Mouse (Mus musculus) lung, embryonic 16.5 days (tissue): ENCODE data around the gene Lrit3. TPM values are rescaled to one million over a fixed set of nuclear protein-coding genes. Genes with fewer than 3 reads are reported as not detected.

ENCODE experiments used
- ATAC-seq: fragments of 200-750 bp; cut with Nextera tagmentation; 2 replicates; pipeline ENCODE4 v1.8.0; 2017; ENCODE audit warnings: low read depth, mild to moderate bottlenecking, moderate library complexity
- H3K27ac ChIP-seq: fragments of 300-500 bp; sonication (generic); 2 replicates; pipeline ENCODE4 v1.5.1; 2014; ENCODE audit warnings: mild to moderate bottlenecking, control low read depth, low read length
- H3K27me3 ChIP-seq: fragments of 300-500 bp; sonication (generic); 2 replicates; pipeline ENCODE4 v1.6.1; 2014; ENCODE audit warnings: low read depth, low read length, mixed read lengths; ENCODE audit not compliant: control insufficient read depth, insufficient read depth
- H3K36me3 ChIP-seq: fragments of 300-500 bp; sonication (generic); 2 replicates; pipeline ENCODE4 v1.6.1; 2014; ENCODE audit warnings: low read length; ENCODE audit not compliant: control insufficient read depth, insufficient read depth
- H3K4me1 ChIP-seq: fragments of 300-500 bp; sonication (generic); replicated peaks from 2 replicates; pipeline ENCODE4 v1.6.1; 2014; ENCODE audit warnings: low read length, mixed read lengths; ENCODE audit not compliant: control insufficient read depth, insufficient read depth
- H3K4me2 ChIP-seq: fragments of 300-500 bp; sonication (generic); 2 replicates; pipeline ENCODE4 v1.6.1; 2014; ENCODE audit warnings: low read depth, low read length, control low read depth
- H3K4me3 ChIP-seq: fragments of 300-500 bp; sonication (generic); 2 replicates; pipeline ENCODE4 v1.5.1; 2014; ENCODE audit warnings: mild to moderate bottlenecking, low read length, control low read depth
- H3K9ac ChIP-seq: fragments of 300-500 bp; sonication (generic); 2 replicates; pipeline ENCODE4 v1.6.1; 2014; ENCODE audit warnings: low read length, control low read depth
- H3K9me3 ChIP-seq: fragments of 300-500 bp; sonication (generic); 2 replicates; pipeline ENCODE4 v1.6.1; 2016; ENCODE audit warnings: low read length; ENCODE audit not compliant: control insufficient read depth
- WGBS: fragments of 180-500 bp; shearing (Covaris S2); extraction: QIAGEN DNeasy Blood & Tissue Kit; methylation state at CpG from one replicate; pipeline ENCODE4 v1.1.7; 2014; 5-methylcytosine and 5-hydroxymethylcytosine counted together
- polyA plus RNA-seq: library from polyadenylated mRNA; unstranded; fragments of >200 nt; fragmentation: Nextera tagmentation; extraction: Ambion mirVana; gene quantifications from 2 replicates; pipeline ENCODE4 v1.2.1, GENCODE M21; 2015

Lrit3 gene
- polyA plus RNA-seq, 1 experiment from 2014 or later: not detected

- H3K9ac ChIP-seq: no peak overlapping the region
- WGBS: 90% methylated on average over 5 of the region's 5 CpGs
- no peaks in the 10 kb centered on the region for H3K27me3 ChIP-seq
- H3K4me1 ChIP-seq: peaks cover 12% of the 10 kb centered on the region
- H3K36me3 ChIP-seq: peaks cover 22% of the 10 kb centered on the region
- H3K4me2 ChIP-seq: no peak overlapping the region
- no peak overlapping the region for H3K27ac ChIP-seq
- no peak overlapping the region for H3K4me3 ChIP-seq
- H3K9me3 ChIP-seq: no peaks in the 10 kb centered on the region
- ATAC-seq: no peak
Observed at GRCm38 (mm10) chr3:129827691-129828090, 23.9 kb upstream of the Lrit3 start.

- ATAC-seq: no peak
- Histone ChIP-seq H3K4me3 (no peak overlapping the region), H3K36me3 (peaks cover 22% of the 10 kb centered on the region), H3K9ac (no peak overlapping the region), H3K4me2 (no peak overlapping the region), H3K4me1 (peaks cover 12% of the 10 kb centered on the region), H3K27ac (no peak overlapping the region), H3K27me3 (no peaks in the 10 kb centered on the region), H3K9me3 (no peaks in the 10 kb centered on the region)
- WGBS: 86% methylated on average over 10 of the region's 10 CpGs
Observed at GRCm38 (mm10) chr3:129826691-129827090, 22.9 kb upstream of the Lrit3 start.

GRCm38 (mm10) chr3:129824891-129825290 lies 21.1 kb upstream of the Lrit3 start:
- no peak overlapping the region for H3K4me2 ChIP-seq
- no peak overlapping the region for H3K27ac ChIP-seq
- no peak overlapping the region for H3K4me3 ChIP-seq
- 85% methylated on average over 10 of the region's 10 CpGs for WGBS
- H3K9me3 ChIP-seq: no peaks in the 10 kb centered on the region
- no peak for ATAC-seq
- H3K27me3 ChIP-seq: no peaks in the 10 kb centered on the region
- peaks cover 10% of the 10 kb centered on the region for H3K4me1 ChIP-seq
- peaks cover 22% of the 10 kb centered on the region for H3K36me3 ChIP-seq
- no peak overlapping the region for H3K9ac ChIP-seq

- 84% methylated on average over 4 of the region's 4 CpGs for WGBS
- no peak overlapping the region for H3K9ac ChIP-seq
- no peak overlapping the region for H3K27ac ChIP-seq
- peaks cover 2% of the 10 kb centered on the region; the same call in 1 of the 2 replicates for H3K4me1 ChIP-seq
- no peak overlapping the region for H3K4me2 ChIP-seq
- no peak for ATAC-seq
- no peak overlapping the region for H3K4me3 ChIP-seq
- no peaks in the 10 kb centered on the region for H3K9me3 ChIP-seq
- H3K27me3 ChIP-seq: no peaks in the 10 kb centered on the region
- peaks cover 22% of the 10 kb centered on the region for H3K36me3 ChIP-seq
Observed at GRCm38 (mm10) chr3:129824146-129824545, 20.3 kb upstream of the Lrit3 start.

- WGBS: 55% methylated on average over 5 of the region's 5 CpGs
- no peaks in the 10 kb centered on the region for H3K27me3 ChIP-seq
- H3K36me3 ChIP-seq: peaks cover 19% of the 10 kb centered on the region
- ATAC-seq: 0 out of 2 replicates have a peak, but pooled peaks have one; percentile 20
- no peak overlapping the region for H3K9ac ChIP-seq
- H3K4me3 ChIP-seq: no peak overlapping the region
- no peak overlapping the region for H3K4me2 ChIP-seq
- H3K9me3 ChIP-seq: no peaks in the 10 kb centered on the region
- no peaks in the 10 kb centered on the region for H3K4me1 ChIP-seq
- H3K27ac ChIP-seq: no peak overlapping the region
Observed at GRCm38 (mm10) chr3:129823293-129823692, 19.5 kb upstream of the Lrit3 start.

GRCm38 (mm10) chr3:129822206-129822775 lies 18.5 kb upstream of the Lrit3 start, which contains the start of gene Rrh:
Gene Rrh, minus strand, starts transcription at chr3:129822587.
- no peaks in the 10 kb centered on the region for H3K4me1 ChIP-seq
- H3K4me2 ChIP-seq: no peak within 1 kb of the TSS
- H3K27me3 ChIP-seq: no peaks in the 10 kb centered on the region
- no peaks in the 10 kb centered on the region for H3K9me3 ChIP-seq
- peaks cover 19% of the 10 kb centered on the region for H3K36me3 ChIP-seq
- WGBS: 93% methylated on average over 11 of the region's 11 CpGs
- no peak within 1 kb of the TSS for H3K4me3 ChIP-seq
- no peak within 1 kb of the TSS for H3K9ac ChIP-seq
- H3K27ac ChIP-seq: no peak within 1 kb of the TSS
- no peak for ATAC-seq

GRCm38 (mm10) chr3:129821736-129822135 lies 17.9 kb upstream of the Lrit3 start:
- H3K27ac ChIP-seq: no peak overlapping the region
- no peak overlapping the region for H3K9ac ChIP-seq
- 75% methylated on average over 8 of the region's 8 CpGs for WGBS
- H3K4me3 ChIP-seq: no peak overlapping the region
- no peak overlapping the region for H3K4me2 ChIP-seq
- H3K9me3 ChIP-seq: no peaks in the 10 kb centered on the region
- no peaks in the 10 kb centered on the region for H3K4me1 ChIP-seq
- no peak for ATAC-seq
- H3K27me3 ChIP-seq: no peaks in the 10 kb centered on the region
- H3K36me3 ChIP-seq: peaks cover 18% of the 10 kb centered on the region

- no peaks in the 10 kb centered on the region for H3K4me1 ChIP-seq
- no peak overlapping the region for H3K27ac ChIP-seq
- 57% methylated on average over 9 of the region's 9 CpGs for WGBS
- H3K4me3 ChIP-seq: no peak overlapping the region
- no peak overlapping the region for H3K9ac ChIP-seq
- no peaks in the 10 kb centered on the region for H3K27me3 ChIP-seq
- ATAC-seq: no peak
- no peaks in the 10 kb centered on the region for H3K9me3 ChIP-seq
- H3K4me2 ChIP-seq: no peak overlapping the region
- peaks cover 17% of the 10 kb centered on the region for H3K36me3 ChIP-seq
Observed at GRCm38 (mm10) chr3:129820847-129821246, 17.0 kb upstream of the Lrit3 start.

GRCm38 (mm10) chr3:129799011-129799410 lies 4.8 kb downstream of the Lrit3 start:
- no peak overlapping the region for H3K9ac ChIP-seq
- H3K4me1 ChIP-seq: no peaks in the 10 kb centered on the region
- no peak for ATAC-seq
- no peaks in the 10 kb centered on the region for H3K27me3 ChIP-seq
- no peaks in the 10 kb centered on the region for H3K9me3 ChIP-seq
- H3K36me3 ChIP-seq: no peaks in the 10 kb centered on the region
- no peak overlapping the region for H3K27ac ChIP-seq
- WGBS: 65% methylated on average over 2 of the region's 2 CpGs
- H3K4me2 ChIP-seq: no peak overlapping the region
- no peak overlapping the region for H3K4me3 ChIP-seq

- Histone ChIP-seq H3K9me3 (no peaks in the 10 kb centered on the region), H3K27ac (no peak overlapping the region), H3K4me3 (no peak overlapping the region), H3K9ac (no peak overlapping the region), H3K4me2 (no peak overlapping the region), H3K4me1 (no peaks in the 10 kb centered on the region), H3K27me3 (no peaks in the 10 kb centered on the region), H3K36me3 (no peaks in the 10 kb centered on the region)
- no peak for ATAC-seq
- 69% methylated on average over 11 of the region's 11 CpGs for WGBS
Observed at GRCm38 (mm10) chr3:129798551-129798950, 5.3 kb downstream of the Lrit3 start.
